ENCODE assay signal across 9 mouse cellular contexts in the genomic region with DNA sequence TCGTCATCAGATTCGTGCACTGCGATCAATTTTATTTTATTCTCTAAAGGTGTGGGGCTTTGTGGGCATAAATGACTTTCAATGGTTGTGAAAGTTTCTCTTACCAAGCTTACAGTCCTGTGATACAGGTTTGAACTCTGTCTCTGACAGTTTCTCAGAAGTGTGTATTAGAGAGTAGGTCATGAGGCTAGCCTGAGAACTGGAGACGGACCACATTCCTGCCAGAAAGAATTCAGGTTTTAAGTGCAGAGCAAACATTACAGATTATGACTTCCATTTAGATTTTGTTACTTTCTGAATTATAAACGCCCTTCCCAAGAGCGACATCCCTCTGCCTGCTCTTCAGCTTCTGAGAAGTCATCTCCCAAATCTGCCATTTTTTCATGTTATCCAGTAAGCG. TPM values are rescaled to one million over a fixed set of nuclear protein-coding genes. Genes with fewer than 3 reads are reported as not detected.
DNase-seq lines count a peak whose midpoint lies in the region; ATAC-seq and TF ChIP-seq lines count a peak whose summit lies in the region.
"Had no signal": no experiment of that assay in that cellular context is flagged by ENCODE, and none has a peak within 500 bp of the region (broad histone marks: within the 10 kb centered on the region; RNA-seq: fewer than 3 reads in every experiment).

No protein-coding gene starts in this region.

- peak overlapping the region; percentile 48 for H3K4me3 ChIP-seq in heart, postnatal 0 days (ENCODE audit: low read depth, low read length)
- H3K4me3 ChIP-seq in hindbrain, embryonic 12.5 days = peak overlapping the region; percentile 48
- H3K4me3 ChIP-seq in midbrain, embryonic 10.5 days = peak overlapping the region; percentile 61

- H3K9me3 ChIP-seq in heart, postnatal 0 days (replicated peaks; ENCODE audit: control insufficient read depth, low read length) = no peaks in the 10 kb centered on the region
- no peaks in the 10 kb centered on the region for H3K9me3 ChIP-seq in hindbrain, embryonic 12.5 days (replicated peaks)
- H3K9me3 ChIP-seq in midbrain, embryonic 10.5 days (replicated peaks) = no peaks in the 10 kb centered on the region

- no peaks in the 10 kb centered on the region for H3K27me3 ChIP-seq in heart, postnatal 0 days (ENCODE audit: control insufficient read depth, insufficient read depth, low read length)
- H3K27me3 ChIP-seq in hindbrain, embryonic 12.5 days = no peaks in the 10 kb centered on the region
- H3K27me3 ChIP-seq in midbrain, embryonic 10.5 days (ENCODE audit: low read depth, poor library complexity, severe bottlenecking) = no peaks in the 10 kb centered on the region; the same call in 1 of the 2 replicates
- H3K27me3 ChIP-seq: Patski had no signal

- H3K9ac ChIP-seq in heart, postnatal 0 days (replicated peaks; ENCODE audit: low read depth, low read length) = peak overlapping the region; percentile 23
- H3K9ac ChIP-seq in hindbrain, embryonic 12.5 days = peak overlapping the region; percentile 66

- H3K27ac ChIP-seq in heart, postnatal 0 days (ENCODE audit: low read depth) = peak overlapping the region; percentile 58
- peak overlapping the region; percentile 86 for H3K27ac ChIP-seq in hindbrain, embryonic 12.5 days
- H3K27ac ChIP-seq in midbrain, embryonic 10.5 days (replicated peaks) = peak overlapping the region; percentile 94

- DNase-seq in heart, postnatal 0 days (ENCODE audit: low spot score) = no peak
- DNase-seq in heart, postnatal 14 days = no peak
- DNase-seq in NIH3T3 (ENCODE audit: low read depth) = peak; percentile 4
- DNase-seq in midbrain, embryonic 10.5 days (ENCODE audit: low spot score) = no peak
- DNase-seq in adrenal gland, adult 2 months = no peak
- DNase-seq in spleen, postnatal 14 days (ENCODE audit: low spot score in 2 of 2) = no peak

- H3K36me3 ChIP-seq in heart, postnatal 0 days (replicated peaks; ENCODE audit: control insufficient read depth, insufficient read depth, low read length) = no peaks in the 10 kb centered on the region
- H3K36me3 ChIP-seq in hindbrain, embryonic 12.5 days = no peaks in the 10 kb centered on the region
- no peaks in the 10 kb centered on the region for H3K36me3 ChIP-seq in midbrain, embryonic 10.5 days

- intact Hi-C loops in heart, postnatal 14 days (cut with DNase I) = loop anchor here (1.0 kb wide), 1 partner anchor 22 kb away; no protein-coding TSS in a partner anchor

- no peak for ATAC-seq in heart, postnatal 0 days (ENCODE audit: insufficient read depth, low read depth)
- ATAC-seq in hindbrain, embryonic 12.5 days (ENCODE audit: low FRiP score) = peak; percentile 38; the same call in 1 of the 2 replicates
- no peak for ATAC-seq in monocyte, adult 5-6 weeks (replicated peaks; ENCODE audit: insufficient number of reproducible peaks, low FRiP score, low TSS enrichment, poor library complexity, severe bottlenecking)

- 38% methylated on average over 7 of the region's 7 CpGs for WGBS in heart, postnatal 0 days
- WGBS in hindbrain, embryonic 12.5 days = 31% methylated on average over 7 of the region's 7 CpGs
- 34% methylated on average over 7 of the region's 7 CpGs for WGBS in midbrain, embryonic 10.5 days

- no peak for TF ChIP-seq CTCF in heart, postnatal 0 days (IDR thresholded peaks at IDR 0.05; ENCODE audit: low read depth)

- H3K4me1 ChIP-seq in heart, postnatal 0 days (ENCODE audit: control insufficient read depth, insufficient read depth) = peaks cover 3% of the 10 kb centered on the region; the same call in 1 of the 2 replicates
- H3K4me1 ChIP-seq in hindbrain, embryonic 12.5 days = peaks cover 4% of the 10 kb centered on the region; the same call in 1 of the 2 replicates
- H3K4me1 ChIP-seq in midbrain, embryonic 10.5 days = peaks cover 20% of the 10 kb centered on the region

- H3K4me2 ChIP-seq in heart, postnatal 0 days (ENCODE audit: low read depth, low read length) = peak overlapping the region; percentile 95
- H3K4me2 ChIP-seq in hindbrain, embryonic 12.5 days (replicated peaks) = peak overlapping the region; percentile 79

- TF ChIP-seq EP300 in heart, postnatal 0 days (IDR thresholded peaks at IDR 0.05; ENCODE audit: low read depth) = no peak

RNA-seq across cellular contexts. Expression of gene Gpr180, which starts 42.7 kb away (rescaled TPM):
- total RNA-seq in heart, postnatal 0 days (2014; rRNA removed; ENCODE audit: low replicate concordance) = 37.7 and 70.0 TPM in 2 replicates
- polyA plus RNA-seq in heart, postnatal 0 days (2015; fragmentation: Nextera tagmentation; extraction: Ambion mirVana) = 38.0 and 41.6 TPM in 2 replicates
- total RNA-seq in heart, postnatal 14 days (2021) = 10 to 100 TPM; 20.8 to 22.2 TPM
- polyA plus RNA-seq in hindbrain, embryonic 12.5 days (2016; fragmentation: Nextera tagmentation; extraction: Ambion mirVana) = 36.4 and 38.6 TPM in 2 replicates
- polyA plus RNA-seq in midbrain, embryonic 10.5 days (2016; fragmentation: Nextera tagmentation; extraction: Ambion mirVana) = 35.8 and 38.5 TPM in 2 replicates
- 10 to 100 TPM; 27.0 to 31.8 TPM for total RNA-seq in adrenal gland, adult 2 months (2021)
- polyA plus RNA-seq in adrenal gland, adult 2 months (2012; rRNA removed) = 34.8 and 36.4 TPM in 2 replicates
- 9.7 to 15.5 TPM (median 11.2 TPM) in 3 replicates for total RNA-seq in monocyte, adult 5-6 weeks (2017)

RNA-seq across cellular contexts. Expression of gene Tgds, which starts 47.1 kb away (rescaled TPM):
- total RNA-seq in heart, postnatal 0 days (2014; rRNA removed; ENCODE audit: low replicate concordance) = 15.8 and 17.3 TPM in 2 replicates
- polyA plus RNA-seq in heart, postnatal 0 days (2015; fragmentation: Nextera tagmentation; extraction: Ambion mirVana) = 25.2 and 28.4 TPM in 2 replicates
- 10 to 100 TPM; 10.7 to 11.3 TPM for total RNA-seq in heart, postnatal 14 days (2021)
- polyA plus RNA-seq in hindbrain, embryonic 12.5 days (2016; fragmentation: Nextera tagmentation; extraction: Ambion mirVana) = 28.7 and 31.4 TPM in 2 replicates
- polyA plus RNA-seq in midbrain, embryonic 10.5 days (2016; fragmentation: Nextera tagmentation; extraction: Ambion mirVana) = 28.3 and 29.1 TPM in 2 replicates
- total RNA-seq in adrenal gland, adult 2 months (2021) = 10 to 100 TPM; 15.0 to 16.4 TPM
- 3.4 and 3.7 TPM in 2 replicates for polyA plus RNA-seq in adrenal gland, adult 2 months (2012; rRNA removed)
- total RNA-seq in monocyte, adult 5-6 weeks (2017) = 9.3 to 26.2 TPM (median 25.2 TPM) in 3 replicates

RNA-seq across cellular contexts. Expression of gene Sox21, which starts 57.1 kb away (rescaled TPM):
- total RNA-seq in heart, postnatal 0 days (2014; rRNA removed; ENCODE audit: low replicate concordance) = not detected in 2 replicates
- not detected in 2 replicates for polyA plus RNA-seq in heart, postnatal 0 days (2015; fragmentation: Nextera tagmentation; extraction: Ambion mirVana)
- under 1 TPM in 1 of 2 experiments, not detected in 1; 0.12 TPM for total RNA-seq in heart, postnatal 14 days (2021)
- 16.2 TPM in 2 replicates for polyA plus RNA-seq in hindbrain, embryonic 12.5 days (2016; fragmentation: Nextera tagmentation; extraction: Ambion mirVana)
- 11.1 and 12.3 TPM in 2 replicates for polyA plus RNA-seq in midbrain, embryonic 10.5 days (2016; fragmentation: Nextera tagmentation; extraction: Ambion mirVana)
- not detected for total RNA-seq in adrenal gland, adult 2 months (2021)
- 0.17 and 0.23 TPM in 2 replicates for polyA plus RNA-seq in adrenal gland, adult 2 months (2012; rRNA removed)
- not detected in 3 replicates for total RNA-seq in monocyte, adult 5-6 weeks (2017)
